ENCODE assay signal across 8 mouse cellular contexts in the genomic region with DNA sequence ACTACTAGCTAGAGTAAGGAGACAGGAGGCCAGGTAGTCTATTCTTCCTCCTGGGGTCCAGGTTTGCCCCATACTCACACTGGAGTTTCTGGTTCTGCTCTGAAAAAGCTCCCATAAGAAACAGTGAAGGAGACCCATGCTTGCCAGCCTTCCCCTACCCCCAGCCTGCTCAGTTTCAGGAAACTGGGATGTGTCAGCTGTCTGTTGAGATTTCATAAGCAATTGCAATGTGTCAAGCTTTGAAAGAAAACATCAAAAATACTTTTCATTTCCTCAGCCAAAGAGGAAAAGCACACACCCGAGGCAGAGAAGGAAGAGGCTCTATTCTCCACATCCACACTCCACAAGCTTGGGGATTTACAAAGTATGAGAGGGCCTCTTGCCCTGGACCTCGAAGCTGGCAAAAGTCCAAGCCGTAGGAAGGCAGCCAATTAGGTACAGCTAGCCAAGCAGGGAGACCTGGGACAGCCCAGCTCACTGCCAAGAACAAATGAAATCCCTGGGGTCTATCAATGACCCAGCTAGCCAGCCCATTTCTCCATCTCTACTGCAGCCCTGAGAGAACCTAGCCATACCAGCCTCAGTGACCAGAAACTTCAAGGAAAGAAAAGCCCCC. TPM values are rescaled to one million over a fixed set of nuclear protein-coding genes. Genes with fewer than 3 reads are reported as not detected.
A peak's percentile ranks its signal among the peaks of the same experiment; 100 is the strongest.
DNase-seq lines count a peak whose midpoint lies in the region; TF ChIP-seq lines count a peak whose summit lies in the region.

No protein-coding gene starts in this region.

- peak overlapping the region; percentile 57 for H3K27ac ChIP-seq in layer of hippocampus, adult 2 months

- TF ChIP-seq CTCF in layer of hippocampus, adult 2 months (conservative IDR thresholded peaks at IDR 0.05) = no peak

- peak; percentile 40 to 54 for DNase-seq in layer of hippocampus, adult 2 months (ENCODE audit: low spot score in 2 of 2)
- DNase-seq in layer of hippocampus, adult 9-11 months = no peak
- peak; percentile 53 for DNase-seq in adrenal gland, postnatal 25 days
- DNase-seq in heart, adult 8-10 months (ENCODE audit: low spot score) = peak; percentile 62
- peak; percentile 80 to 86 for DNase-seq in kidney, postnatal 25 days
- no peak for DNase-seq in T-cell, adult 2 months (ENCODE audit: low spot score)
- no peak for DNase-seq in embryo, embryonic 11 days
- no peak for DNase-seq in spleen, adult 18-20 months

- H3K4me3 ChIP-seq in layer of hippocampus, adult 2 months = no peak overlapping the region

RNA-seq across cellular contexts. Expression of a gene that starts 12.0 kb away (rescaled TPM):
- total RNA-seq in layer of hippocampus, adult 2 months (2021) = 10 to 100 TPM; 19.4 to 23.4 TPM
- 17.7 and 22.3 TPM in 2 replicates for total RNA-seq in adrenal gland, postnatal 25 days (2021)
- 10 to 100 TPM; 12.3 to 18.7 (median 17.3) TPM for total RNA-seq in heart, adult 8-10 months (2022)

RNA-seq across cellular contexts. Expression of a gene that starts 19.9 kb away (rescaled TPM):
- total RNA-seq in layer of hippocampus, adult 2 months (2021) = 10 to 100 TPM; 36.2 to 40.6 TPM
- total RNA-seq in adrenal gland, postnatal 25 days (2021) = 44.2 and 53.5 TPM in 2 replicates
- 10 to 100 TPM; 31.4 to 34.7 (median 32.3) TPM for total RNA-seq in heart, adult 8-10 months (2022)

RNA-seq across cellular contexts. Expression of a gene that starts 28.5 kb away (rescaled TPM):
- total RNA-seq in layer of hippocampus, adult 2 months (2021) = 10 to 100 TPM in 1 of 2 experiments, 1 to 10 TPM in 1; 6.8 to 10.4 TPM
- 0.70 and 1.0 TPM in 2 replicates for total RNA-seq in adrenal gland, postnatal 25 days (2021)
- under 1 TPM in 1 of 4 experiments, not detected in 3; 0.11 TPM for total RNA-seq in heart, adult 8-10 months (2022)

Comparison
In these comparisons a context has a peak if more than half of its experiments do, and no peak if none do; other contexts are left out.
1. DNase-seq: peak in layer of hippocampus, adult 2 months (2 of 2), adrenal gland, postnatal 25 days (single experiment), heart, adult 8-10 months (single experiment) and kidney, postnatal 25 days (2 of 2); none in layer of hippocampus, adult 9-11 months (single experiment), T-cell, adult 2 months (single experiment), embryo, embryonic 11 days (single experiment) and spleen, adult 18-20 months (0 of 2).